Mouse (Mus musculus) myocyte (in vitro differentiated cells): ENCODE measurements around the gene Lamc2. TPM values are rescaled to one million over a fixed set of nuclear protein-coding genes. Genes with fewer than 3 reads are reported as not detected.

ENCODE experiments used
- H3K27me3 ChIP-seq: one replicate; pipeline ENCODE4 v1.6.1; 2011; ENCODE audit not compliant: control insufficient read depth, insufficient read depth, insufficient read length
- H3K36me3 ChIP-seq: one replicate; pipeline ENCODE4 v1.6.1; 2011; ENCODE audit not compliant: control insufficient read depth, insufficient read depth
- H3K4me2 ChIP-seq: one replicate; pipeline ENCODE4 v1.6.1; 2011; ENCODE audit warnings: low read depth, control low read depth
- H3K4me3 ChIP-seq: one replicate; pipeline ENCODE4 v1.5.1; 2011; ENCODE audit warnings: mild to moderate bottlenecking, control low read depth, moderate library complexity
- H3K79me2 ChIP-seq: one replicate; pipeline ENCODE4 v1.6.1; 2011; ENCODE audit not compliant: control insufficient read depth, insufficient read depth
- H3ac ChIP-seq: one replicate; pipeline ENCODE4 v1.6.1; 2011; ENCODE audit not compliant: control insufficient read depth, insufficient read length
- CEBPB ChIP-seq: IDR thresholded peaks from 2 replicates; pipeline ENCODE4 v1.6.1; 2011; ENCODE audit warnings: mild to moderate bottlenecking, moderate library complexity; ENCODE audit not compliant: poor library complexity, insufficient read depth, severe bottlenecking
- E2F4 ChIP-seq: IDR thresholded peaks from one replicate; pipeline ENCODE4 v1.6.1; 2011; ENCODE audit warnings: mild to moderate bottlenecking, control low read depth, moderate library complexity; ENCODE audit not compliant: insufficient read depth
- MAX ChIP-seq: IDR thresholded peaks from one replicate; pipeline ENCODE4 v1.6.1; 2011; ENCODE audit warnings: low read depth, mild to moderate bottlenecking, control low read depth
- MYOD1 ChIP-seq, 3 experiments: IDR thresholded peaks; one replicate each; pipeline ENCODE4 v1.6.1; 2011; ENCODE audit warnings: control low read depth in 2 of 3, low read depth in 2 of 3, mild to moderate bottlenecking in 2 of 3, moderate library complexity in 1 of 3; ENCODE audit not compliant: insufficient read length in 2 of 3, control insufficient read depth in 1 of 3
- MYOG ChIP-seq, 3 experiments: IDR thresholded peaks; one replicate each; pipeline ENCODE4 v1.6.1; 2011; ENCODE audit warnings: control low read depth in 2 of 3, low read depth in 2 of 3, mild to moderate bottlenecking in 2 of 3; ENCODE audit not compliant: insufficient read length in 2 of 3, control insufficient read depth in 1 of 3, insufficient read depth in 1 of 3
- POLR2A ChIP-seq: IDR thresholded peaks from one replicate; pipeline ENCODE4 v1.6.1; 2011; ENCODE audit warnings: low read depth, mild to moderate bottlenecking, control low read depth, moderate library complexity; ENCODE audit not compliant: insufficient read length
- POLR2AphosphoS2 ChIP-seq: IDR thresholded peaks from one replicate; pipeline ENCODE4 v1.6.1; 2011; ENCODE audit warnings: low read depth, control low read depth; ENCODE audit not compliant: insufficient read length
- REST ChIP-seq: IDR thresholded peaks from one replicate; pipeline ENCODE4 v1.6.1; 2011; ENCODE audit warnings: mild to moderate bottlenecking, control low read depth, moderate library complexity; ENCODE audit not compliant: insufficient read depth, insufficient read length
- SRF ChIP-seq: IDR thresholded peaks from one replicate; pipeline ENCODE4 v1.6.1; 2011; ENCODE audit warnings: low read depth; ENCODE audit not compliant: control insufficient read depth, insufficient read length
- TCF12 ChIP-seq: IDR thresholded peaks from one replicate; pipeline ENCODE4 v1.6.1; 2011; ENCODE audit warnings: mild to moderate bottlenecking, control low read depth; ENCODE audit not compliant: poor library complexity, insufficient read depth, severe bottlenecking
- TCF3 ChIP-seq: IDR thresholded peaks from one replicate; pipeline ENCODE4 v1.6.1; 2011; ENCODE audit warnings: low read depth, control low read depth; ENCODE audit not compliant: insufficient read length
- USF1 ChIP-seq: IDR thresholded peaks from one replicate; pipeline ENCODE4 v1.6.1; 2011; ENCODE audit warnings: low read depth, mild to moderate bottlenecking, control low read depth, moderate library complexity
- polyA plus RNA-seq: library from polyadenylated mRNA; unstranded; fragments of >200 nt; fragmentation: generic; extraction: Trizol; gene quantifications from one replicate; pipeline ENCODE4 v1.2.1, GENCODE M21; 2012; ENCODE audit warnings: missing spikeins

The Lamc2 gene
- polyA plus RNA-seq, 1 experiment: 10.2 TPM

DNA sequence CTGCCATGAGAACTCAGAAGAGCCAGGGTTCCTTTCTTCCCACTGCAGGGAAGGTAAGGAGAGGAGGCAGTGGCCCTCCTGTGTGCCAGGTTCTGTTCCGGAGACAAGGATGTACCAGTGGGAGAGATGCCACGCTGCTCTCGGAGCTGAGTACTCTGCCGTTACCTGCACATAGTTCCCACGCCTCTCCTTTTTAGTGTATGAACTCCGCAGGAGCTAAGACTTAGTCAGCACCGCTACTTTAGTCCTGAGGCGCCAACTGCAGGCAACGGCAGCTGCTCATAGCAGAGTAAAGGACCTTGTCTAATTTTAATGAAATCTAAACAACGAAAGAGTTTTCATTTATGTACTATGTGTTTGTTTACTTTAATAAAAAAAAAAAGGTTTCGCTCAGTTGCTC, 46.0 kb downstream of the Lamc2 start:
- Histone ChIP-seq H3K4me3 (no peak overlapping the region), H3K4me2 (no peak overlapping the region), H3ac (no peak overlapping the region), H3K27me3 (no peaks in the 10 kb centered on the region), H3K36me3 (no peaks in the 10 kb centered on the region), H3K79me2 (no peaks in the 10 kb centered on the region)
- TF ChIP-seq POLR2A: no peak
- no peak for TF ChIP-seq CEBPB
- no peak for TF ChIP-seq TCF12
- no peak for TF ChIP-seq MYOD1 (IDR thresholded peaks at IDR 0.05; ENCODE audit: control insufficient read depth in 1 of 3, insufficient read length in 2 of 3, low read depth in 2 of 3)
- no peak for TF ChIP-seq SRF
- TF ChIP-seq MAX: no peak
- no peak for TF ChIP-seq E2F4
- TF ChIP-seq REST: no peak
- TF ChIP-seq MYOG (IDR thresholded peaks at IDR 0.05; ENCODE audit: control insufficient read depth in 1 of 3, insufficient read depth in 1 of 3, insufficient read length in 2 of 3, low read depth in 2 of 3): no peak
- TF ChIP-seq TCF3: no peak

DNA sequence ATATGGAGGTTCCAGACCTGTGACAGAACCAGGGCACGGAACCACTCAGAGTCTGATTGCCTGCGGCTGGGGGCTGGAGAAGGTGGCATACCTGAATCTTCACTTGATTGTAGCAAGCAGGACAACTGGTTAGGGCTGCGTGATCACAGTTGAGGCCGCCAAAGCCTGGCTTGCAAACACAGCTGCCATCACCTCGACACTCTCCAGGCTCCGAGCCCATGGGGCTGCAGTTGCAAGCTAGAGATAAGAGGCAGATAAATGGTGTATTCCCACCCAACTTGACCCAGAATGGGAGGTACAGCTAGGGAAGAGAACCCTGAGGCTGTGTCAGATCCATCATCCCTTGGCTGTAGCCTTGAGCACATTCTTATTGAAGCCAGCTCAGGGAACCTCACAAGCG, 46.6 kb downstream of the Lamc2 start:
- Histone ChIP-seq H3K36me3 (no peaks in the 10 kb centered on the region), H3ac (no peak overlapping the region), H3K79me2 (no peaks in the 10 kb centered on the region), H3K4me3 (no peak overlapping the region), H3K27me3 (no peaks in the 10 kb centered on the region), H3K4me2 (no peak overlapping the region)
- no peak for TF ChIP-seq SRF
- no peak for TF ChIP-seq MYOG (IDR thresholded peaks at IDR 0.05; ENCODE audit: control insufficient read depth in 1 of 3, insufficient read depth in 1 of 3, insufficient read length in 2 of 3, low read depth in 2 of 3)
- TF ChIP-seq TCF12: no peak

DNA sequence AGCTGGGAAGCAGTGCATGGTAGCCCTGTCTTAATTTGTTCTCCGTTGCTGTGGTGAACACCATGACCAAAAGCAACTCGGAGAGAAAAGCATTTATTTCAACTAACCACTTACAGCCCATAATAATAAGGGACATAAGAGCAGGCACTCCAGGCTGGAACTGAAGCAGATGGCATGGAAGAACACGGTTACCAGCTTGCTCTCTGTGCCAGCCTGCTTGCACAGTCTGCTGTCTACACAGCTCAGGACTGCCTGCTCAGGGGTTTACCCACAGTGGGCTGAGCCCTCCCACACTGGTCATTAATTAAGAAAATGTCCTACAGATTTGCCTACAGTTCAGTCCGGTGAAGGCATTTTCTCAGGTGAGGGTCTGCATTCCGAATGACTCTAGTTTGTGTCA, 47.8 kb downstream of the Lamc2 start:
- TF ChIP-seq SRF (no peak), MYOG (IDR thresholded peaks at IDR 0.05; ENCODE audit: control insufficient read depth in 1 of 3, insufficient read depth in 1 of 3, insufficient read length in 2 of 3, low read depth in 2 of 3) (no peak), TCF3 (no peak), MAX (no peak), POLR2A (no peak)
- H3K27me3 ChIP-seq: no peaks in the 10 kb centered on the region
- no peak overlapping the region for H3ac ChIP-seq
- H3K4me3 ChIP-seq: no peak overlapping the region
- no peak overlapping the region for H3K4me2 ChIP-seq
- H3K79me2 ChIP-seq: no peaks in the 10 kb centered on the region
- H3K36me3 ChIP-seq: no peaks in the 10 kb centered on the region

DNA sequence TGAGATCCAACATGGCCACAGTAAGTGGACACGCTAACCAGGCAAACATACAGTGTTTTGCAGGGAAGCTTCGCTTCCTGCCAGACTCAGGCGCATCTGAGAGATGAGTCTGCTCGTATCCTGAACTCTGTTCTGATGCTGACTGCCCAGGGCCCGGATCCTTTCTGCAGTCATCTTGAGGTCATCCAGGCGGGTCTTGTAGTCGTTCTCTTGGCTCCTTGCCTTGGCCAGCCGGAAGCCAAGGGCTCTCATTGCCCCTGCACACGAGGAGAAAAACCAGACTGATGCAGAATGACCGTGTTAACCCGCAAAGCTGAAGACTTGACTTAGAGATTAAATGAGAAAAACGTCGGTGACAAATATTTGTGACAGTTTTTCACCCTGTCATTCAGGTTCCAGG, 49.6 kb downstream of the Lamc2 start:
- TF ChIP-seq CEBPB (no peak), TCF3 (no peak), TCF12 (no peak), POLR2AphosphoS2 (no peak)
- Histone ChIP-seq H3K4me2 (no peak overlapping the region), H3K79me2 (no peaks in the 10 kb centered on the region), H3ac (no peak overlapping the region), H3K4me3 (no peak overlapping the region), H3K36me3 (no peaks in the 10 kb centered on the region), H3K27me3 (no peaks in the 10 kb centered on the region)

DNA sequence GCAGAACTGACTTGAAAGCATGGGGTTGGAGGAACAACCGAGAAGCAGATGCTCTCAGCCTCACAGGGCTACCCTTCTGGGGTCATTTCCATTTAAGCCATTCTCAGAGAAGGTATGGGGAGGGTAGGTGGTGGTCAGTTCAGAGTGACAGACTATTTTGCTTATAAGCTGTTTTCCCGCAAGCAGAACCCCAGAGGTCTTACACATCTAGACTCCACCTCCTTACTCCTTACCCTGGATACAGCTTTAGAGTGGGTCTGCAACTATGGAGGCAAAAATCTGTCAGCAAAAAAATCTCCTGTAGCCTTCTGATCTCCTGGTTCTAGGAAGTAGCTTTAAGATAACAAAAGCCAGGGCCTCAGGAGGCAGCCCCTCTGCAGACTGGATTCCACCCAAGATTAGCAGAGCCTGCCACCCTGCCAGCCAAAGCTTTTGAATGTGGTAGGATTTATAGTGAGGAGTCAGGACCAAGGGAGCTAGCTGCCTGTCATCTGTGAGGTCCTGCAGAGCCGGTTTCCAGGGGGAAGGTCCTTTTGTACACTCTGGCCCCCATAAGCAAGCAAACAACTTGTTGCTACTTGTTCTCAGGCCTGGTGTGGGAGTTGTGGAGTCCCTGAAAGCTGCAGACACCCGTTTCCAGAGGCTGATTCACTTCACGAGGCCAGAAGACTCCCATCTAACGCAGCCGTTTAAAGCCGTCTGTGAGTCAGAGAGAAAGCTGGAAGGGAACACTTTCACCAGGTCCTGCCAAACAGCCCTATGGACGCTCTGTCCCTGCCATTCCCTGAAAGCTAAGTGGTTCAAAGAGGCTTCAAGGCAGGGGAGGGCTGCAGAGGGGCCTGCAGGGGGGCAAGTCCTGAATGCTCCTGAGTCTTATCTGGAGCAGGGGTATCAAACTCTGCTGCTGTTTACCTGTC, 52.1 kb downstream of the Lamc2 start:
- Histone ChIP-seq H3K27me3 (no peaks in the 10 kb centered on the region), H3K4me2 (peak overlapping the region; percentile 18), H3K4me3 (no peak overlapping the region), H3K36me3 (no peaks in the 10 kb centered on the region), H3K79me2 (no peaks in the 10 kb centered on the region), H3ac (no peak overlapping the region)
- TF ChIP-seq POLR2A (no peak), USF1 (no peak), POLR2AphosphoS2 (no peak), MYOD1 (IDR thresholded peaks at IDR 0.05; ENCODE audit: control insufficient read depth in 1 of 3, insufficient read length in 2 of 3, low read depth in 2 of 3) (no peak)
